Mouse (Mus musculus) embryonic stem cell, embryonic (primary cell): ENCODE measurements around the gene Stau1.

ENCODE experiments used
- CTCF ChIA-PET, 4 experiments: fragments of 300-600 bp in 2 of 4; fragments of 350-600 bp in 2 of 4; sonication (Branson Sonifier 250); formaldehyde crosslinking; loops; one replicate each; lab custom pipeline; 2022; ENCODE audit warnings: inconsistent platforms in 2 of 4; lab: Charles Lee
- POLR2A ChIA-PET, 4 experiments: fragments of 300-600 bp in 2 of 4; fragments of 350-600 bp in 2 of 4; sonication (Branson Sonifier 250); formaldehyde crosslinking; loops; one replicate each; lab custom pipeline; 2022; ENCODE audit warnings: antibody characterized with exemption in 4 of 4, inconsistent platforms in 1 of 4; lab: Charles Lee

Gene Stau1

DNA sequence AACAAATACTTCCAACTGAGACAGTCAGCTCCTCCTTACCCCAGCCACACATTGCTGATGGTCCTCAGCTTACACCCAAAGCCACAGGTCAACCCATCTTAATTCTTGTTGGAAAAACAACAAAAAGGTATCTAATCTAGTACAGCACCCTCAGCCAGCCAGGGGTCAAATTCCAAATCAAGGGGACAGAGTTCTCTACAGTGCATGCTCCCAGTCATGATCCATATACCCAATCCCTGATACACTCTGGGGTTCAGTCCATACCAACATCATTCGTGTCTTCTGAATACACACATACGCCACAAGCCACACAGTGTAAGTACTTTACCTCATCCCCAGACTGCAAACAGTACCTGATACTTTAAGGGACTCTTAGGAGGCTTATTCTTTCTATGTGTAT lies 10.3 kb upstream of the Stau1 start:
- CTCF ChIA-PET, result interaction anchor here in 2 of 4 experiments (1.6 to 1.7 kb wide), 2 partner anchors 10 to 50 kb away, joined by 3 to 9 read pairs; partner anchors contain the start of gene Stau1 (in 1 of the 2)
- POLR2A ChIA-PET, result interaction anchor here in 3 of 4 experiments (0.6 to 2.1 kb wide), 5 partner anchors 9 to 54 kb away, joined by 3 to 7 read pairs (median 6); partner anchors contain the start of genes Ddx27 (in 1 of the 3) and Stau1 (in 1 of the 3)

DNA sequence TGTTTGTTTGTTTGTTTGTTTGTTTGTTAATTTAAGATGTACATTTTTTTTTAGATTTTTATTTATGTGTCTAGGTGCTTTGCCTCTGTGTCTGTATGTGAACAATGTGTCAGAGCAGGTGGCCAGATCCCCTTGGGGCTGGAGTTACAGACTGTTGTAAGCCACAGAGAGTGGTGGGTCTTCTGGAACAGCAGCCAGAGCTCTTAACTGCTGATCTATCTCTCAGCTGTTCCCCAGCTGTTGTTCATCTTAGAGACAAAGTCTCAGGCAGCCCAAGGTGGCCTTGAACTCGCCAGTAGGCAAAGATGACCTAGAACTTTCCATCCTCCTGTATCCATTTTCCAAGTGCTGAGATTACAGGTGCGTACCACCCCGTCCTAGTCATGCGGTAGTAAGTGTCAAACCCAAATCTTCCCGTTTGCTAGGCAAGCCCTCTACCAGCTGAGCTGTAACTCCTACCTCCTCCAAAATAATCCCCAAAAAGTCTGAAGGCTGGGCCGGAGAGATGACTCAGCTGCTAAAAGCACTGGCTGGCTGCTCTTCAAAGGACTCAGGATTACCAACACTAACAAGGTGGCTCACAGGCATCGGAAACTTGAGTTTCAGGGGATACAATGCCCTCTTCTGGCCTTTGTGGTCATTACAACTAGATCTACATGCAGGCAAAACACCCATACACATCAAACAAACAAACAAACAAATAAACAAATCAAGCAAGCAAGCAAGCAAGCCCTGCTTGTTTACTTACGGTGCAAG lies 8.2 kb upstream of the Stau1 start:
- POLR2A ChIA-PET, result interaction anchor here in 3 of 4 experiments (0.6 to 2.0 kb wide), 7 partner anchors 8 to 781 kb away, joined by 3 to 13 read pairs (median 3); partner anchors contain the start of genes Stau1 (in 3 of the 3) and Ddx27 (in 1 of the 3)
- CTCF ChIA-PET, result interaction anchor here in 3 of 4 experiments (0.6 to 1.6 kb wide), 10 partner anchors 9 to 411 kb away, joined by 3 to 10 read pairs (median 3); partner anchors contain the start of gene Ddx27 (in 1 of the 3)

DNA sequence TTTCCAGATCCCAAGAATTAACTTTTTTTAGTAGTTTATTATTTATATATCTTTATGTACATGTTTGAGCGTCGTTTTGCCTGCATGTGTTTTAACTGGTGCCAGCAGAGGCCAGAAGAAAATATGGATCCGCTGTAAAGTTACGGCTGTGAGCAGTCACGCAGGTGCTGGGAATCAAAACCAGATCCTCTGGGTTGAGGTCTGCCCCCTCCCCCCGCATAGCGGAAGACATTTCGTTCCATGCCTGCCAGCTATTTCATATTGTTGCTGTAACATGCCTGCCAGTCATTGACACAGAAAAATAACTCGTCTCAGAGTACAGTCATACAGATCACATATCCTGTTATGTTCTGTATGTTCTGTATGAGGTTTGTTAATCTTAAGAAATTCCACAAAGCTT lies 5.4 kb upstream of the Stau1 start:
- POLR2A ChIA-PET, result interaction anchor here in 2 of 4 experiments (0.8 to 1.7 kb wide), 6 partner anchors 11 to 195 kb away, joined by 3 to 7 read pairs (median 4); partner anchors contain the start of genes Ddx27 (in 1 of the 2) and Znfx1 (in 1 of the 2)
- CTCF ChIA-PET, result interaction anchor here in 3 of 4 experiments (0.6 to 1.8 kb wide), 5 partner anchors 11 to 924 kb away, joined by 3 to 7 read pairs (median 4); no protein-coding TSS in a partner anchor

DNA sequence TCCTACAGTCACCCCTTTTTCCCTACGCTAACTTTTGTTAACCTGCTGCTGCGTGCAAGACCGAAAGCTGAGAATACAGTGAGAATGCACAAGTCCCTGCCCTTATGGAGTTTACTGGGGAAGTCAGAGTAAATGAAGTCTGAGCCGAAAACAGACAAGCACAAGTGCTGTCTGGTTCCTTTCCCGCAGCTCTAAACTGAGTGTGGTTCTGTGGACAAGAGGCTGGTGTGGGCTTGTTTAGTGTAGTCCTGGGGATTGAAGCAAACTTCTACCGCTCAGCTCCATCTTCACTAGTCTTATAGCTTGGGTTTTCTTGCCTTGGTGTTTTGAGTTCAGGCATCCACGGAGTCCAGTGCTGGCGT lies 415 bp upstream of the Stau1 start:
- CTCF ChIA-PET, result interaction anchor here (0.6 to 2.7 kb wide), 19 partner anchors 8 to 1186 kb away, joined by 3 to 12 read pairs (median 4); partner anchors contain the start of gene Ddx27 (in 1 of the 4)
- POLR2A ChIA-PET, result interaction anchor here (0.5 to 5.2 kb wide), 90 partner anchors 8 to 1187 kb away, joined by 3 to 51 read pairs (median 4); partner anchors contain the start of genes Ddx27 (in 3 of the 4), Znfx1 (in 3 of the 4), Cse1l (in 2 of the 4) and B4galt5 (in 1 of the 4)

DNA sequence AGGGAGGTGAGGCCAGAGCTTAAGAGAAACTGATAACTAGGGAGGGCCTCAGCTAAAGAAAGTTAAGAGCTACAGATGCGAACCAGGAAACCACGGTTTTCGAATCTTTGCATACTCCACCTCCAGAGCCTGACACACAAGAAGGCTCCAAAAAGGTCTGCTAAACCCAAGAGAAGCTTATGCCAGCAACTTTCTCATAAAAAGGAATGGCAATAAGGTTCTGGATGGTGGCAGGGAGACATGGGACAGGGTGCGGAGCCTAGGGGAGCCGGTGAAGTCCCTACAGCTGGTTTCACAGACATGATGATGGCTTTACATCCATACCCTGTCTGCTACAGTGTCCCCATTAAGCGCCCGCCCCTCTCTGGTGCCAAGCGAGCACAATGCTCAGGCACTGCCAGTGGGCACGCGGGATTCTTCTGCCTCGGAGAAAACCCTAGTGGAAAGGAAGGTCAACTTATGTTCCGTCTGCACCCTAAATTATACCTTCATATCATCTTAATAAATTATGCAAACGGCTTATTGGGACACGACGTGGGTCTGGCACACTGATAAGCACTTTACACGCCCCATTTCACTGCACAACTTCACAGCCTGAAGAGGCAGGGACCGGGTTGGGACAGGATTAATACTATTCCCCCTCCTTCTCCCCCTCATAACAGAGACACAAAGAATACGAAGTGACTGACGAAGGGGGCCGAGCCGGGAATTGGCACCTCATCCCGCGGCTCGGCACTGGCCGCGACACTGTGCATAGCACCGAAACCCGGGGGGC lies 891 bp downstream of the Stau1 start:
- ChIA-PET CTCF (interaction anchor here in 3 of 4 experiments (0.7 to 2.7 kb wide), 10 partner anchors 10 to 106 kb away, joined by 3 to 10 read pairs (median 4); partner anchors contain the start of gene Ddx27 (in 2 of the 3)), POLR2A (interaction anchor here in 3 of 4 experiments (0.6 to 5.2 kb wide), 28 partner anchors 9 to 269 kb away, joined by 3 to 51 read pairs (median 6); partner anchors contain the start of genes Cse1l (in 2 of the 3), Ddx27 (in 2 of the 3) and Znfx1 (in 1 of the 3))

DNA sequence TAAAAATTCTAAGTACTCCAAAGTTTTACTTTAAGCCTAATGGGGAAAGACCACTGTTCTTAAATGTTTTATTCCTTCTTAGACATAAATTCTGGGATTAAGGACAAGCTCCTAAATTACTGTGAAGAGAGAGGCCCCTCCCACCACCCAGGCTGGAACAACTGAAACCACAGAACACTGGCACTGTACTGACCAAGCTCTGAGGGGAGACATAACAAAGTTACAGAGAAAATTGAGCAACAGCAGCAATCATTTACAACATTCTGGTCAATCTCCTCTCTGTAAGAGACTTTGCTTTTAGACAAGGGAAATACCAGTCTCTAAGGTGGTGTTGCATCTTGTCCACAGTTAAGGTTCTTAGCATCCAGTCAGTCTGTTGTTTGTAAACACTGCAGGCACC lies 4.2 kb downstream of the Stau1 start:
- POLR2A ChIA-PET, result interaction anchor here in 3 of 4 experiments (0.6 to 1.6 kb wide), 11 partner anchors 22 to 1968 kb away, joined by 3 to 14 read pairs (median 3); partner anchors contain the start of gene Znfx1 (in 1 of the 3)

DNA sequence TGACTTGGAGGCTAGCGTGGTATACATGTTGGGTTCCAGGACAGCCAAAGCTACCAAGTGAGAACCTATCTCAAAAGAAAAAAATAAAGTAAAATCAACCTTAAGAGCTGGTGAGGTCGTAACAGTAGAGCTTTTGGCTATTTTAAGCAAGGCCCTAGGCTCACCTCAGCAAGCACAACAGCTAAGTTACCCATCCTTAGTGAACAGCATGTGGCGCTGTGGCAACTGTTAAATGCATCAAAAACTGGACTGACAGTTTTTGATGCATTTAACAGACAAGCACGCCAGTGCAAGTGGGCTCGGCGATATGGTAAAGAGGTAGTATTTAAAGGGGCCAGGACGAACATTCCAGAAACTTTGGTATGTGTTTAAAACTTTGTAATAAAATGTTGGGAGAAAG lies 5.2 kb downstream of the Stau1 start:
- ChIA-PET CTCF (interaction anchor here (0.5 to 3.4 kb wide), 13 partner anchors 8 to 1982 kb away, joined by 3 to 16 read pairs (median 4); partner anchors contain the start of gene Ddx27 (in 1 of the 4)), POLR2A (interaction anchor here (0.5 to 1.6 kb wide), 19 partner anchors 10 to 769 kb away, joined by 3 to 8 read pairs (median 3); partner anchors contain the start of genes Cse1l (in 2 of the 4) and Znfx1 (in 1 of the 4))

More for the DNA sequence above, 4.2 kb downstream of the Stau1 start:
- CTCF ChIA-PET, result interaction anchor here in 2 of 4 experiments (1.7 to 3.4 kb wide), 2 partner anchors 9 kb away, joined by 5 to 16 read pairs; no protein-coding TSS in a partner anchor

DNA sequence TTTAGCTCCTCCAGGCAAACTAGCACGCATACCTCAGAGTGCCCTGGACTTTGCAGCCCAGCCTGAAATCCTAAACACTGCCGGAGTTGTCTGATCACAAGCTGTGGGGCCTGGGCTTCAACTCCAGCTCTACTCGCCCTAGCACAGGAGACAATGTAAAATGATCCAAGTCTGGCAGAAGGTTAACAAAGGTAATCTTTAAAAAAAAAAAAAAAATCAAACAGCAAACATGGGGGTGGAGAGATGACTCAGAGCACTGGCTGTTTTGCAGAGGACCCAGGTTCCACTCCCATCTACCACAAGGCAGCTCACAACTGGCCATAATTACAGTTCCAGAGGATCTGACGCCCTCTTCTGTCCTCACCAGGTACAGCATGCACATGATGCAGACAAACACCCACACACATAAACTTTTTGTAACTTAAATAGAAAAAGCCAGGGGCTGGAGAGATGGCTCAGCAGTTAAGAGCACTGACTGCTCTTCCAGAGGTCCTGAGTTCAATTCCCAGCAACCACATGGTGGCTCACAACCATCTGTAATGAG lies 12.7 kb downstream of the Stau1 start:
- POLR2A ChIA-PET, result interaction anchor here in 3 of 4 experiments (0.7 to 4.3 kb wide), 13 partner anchors 9 to 77 kb away, joined by 3 to 29 read pairs (median 3); partner anchors contain the start of genes Stau1 (in 3 of the 3) and Ddx27 (in 1 of the 3)
- CTCF ChIA-PET, result interaction anchor here (0.6 to 3.9 kb wide), 40 partner anchors 8 to 560 kb away, joined by 3 to 18 read pairs (median 4); partner anchors contain the start of genes Stau1 (in 3 of the 4) and Ddx27 (in 1 of the 4)

DNA sequence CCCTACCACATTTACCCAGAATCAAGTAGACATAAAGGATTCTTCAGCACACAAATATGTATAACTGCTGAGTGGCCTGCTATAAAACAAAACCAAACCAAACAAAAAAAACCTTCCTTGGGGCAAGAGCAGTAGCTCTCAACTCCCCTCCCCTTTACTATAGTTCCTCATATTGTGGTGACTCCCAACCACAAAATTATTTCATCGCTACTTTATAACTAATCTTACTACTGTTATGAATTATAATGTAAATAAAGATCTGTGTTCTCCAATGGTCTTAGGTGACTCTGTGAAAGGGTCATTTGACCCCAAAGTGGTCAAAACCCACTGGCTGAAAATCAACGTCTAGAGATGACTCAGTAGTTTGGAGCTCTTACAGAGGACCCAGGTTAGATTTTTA lies 15.9 kb downstream of the Stau1 start:
- POLR2A ChIA-PET, result interaction anchor here in 2 of 4 experiments (1.0 to 1.2 kb wide), 2 partner anchors 16 to 75 kb away, joined by 3 read pairs; partner anchors contain the start of gene Stau1 (in 1 of the 2)
- CTCF ChIA-PET, result interaction anchor here in 2 of 4 experiments (0.6 to 0.7 kb wide), 2 partner anchors 16 to 24 kb away, joined by 3 to 4 read pairs; no protein-coding TSS in a partner anchor

DNA sequence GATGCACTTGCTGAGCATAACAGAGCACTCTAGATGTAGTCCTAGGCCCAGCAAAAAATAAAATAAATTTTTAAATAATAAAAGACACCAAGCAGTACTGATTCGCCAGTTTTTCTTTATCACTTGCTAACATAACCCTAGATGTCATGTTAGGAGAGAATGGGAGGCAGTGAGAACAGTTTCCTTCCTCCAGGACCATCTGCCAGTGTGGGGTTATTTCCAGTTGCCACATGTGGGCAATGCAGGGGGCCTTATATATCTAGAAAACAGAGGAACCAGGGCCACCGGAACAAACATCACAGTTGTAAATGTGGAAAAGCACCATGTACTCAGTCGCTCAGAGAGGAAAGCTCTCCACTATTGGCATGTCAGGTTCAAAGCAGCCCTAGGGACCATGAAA lies 18.6 kb downstream of the Stau1 start:
- CTCF ChIA-PET, result interaction anchor here in 2 of 4 experiments (0.7 to 1.9 kb wide), 2 partner anchors 13 to 21 kb away, joined by 3 to 5 read pairs; no protein-coding TSS in a partner anchor
- POLR2A ChIA-PET, result interaction anchor here in 2 of 4 experiments (0.6 to 4.6 kb wide), 5 partner anchors 13 to 687 kb away, joined by 3 to 28 read pairs (median 4); no protein-coding TSS in a partner anchor

DNA sequence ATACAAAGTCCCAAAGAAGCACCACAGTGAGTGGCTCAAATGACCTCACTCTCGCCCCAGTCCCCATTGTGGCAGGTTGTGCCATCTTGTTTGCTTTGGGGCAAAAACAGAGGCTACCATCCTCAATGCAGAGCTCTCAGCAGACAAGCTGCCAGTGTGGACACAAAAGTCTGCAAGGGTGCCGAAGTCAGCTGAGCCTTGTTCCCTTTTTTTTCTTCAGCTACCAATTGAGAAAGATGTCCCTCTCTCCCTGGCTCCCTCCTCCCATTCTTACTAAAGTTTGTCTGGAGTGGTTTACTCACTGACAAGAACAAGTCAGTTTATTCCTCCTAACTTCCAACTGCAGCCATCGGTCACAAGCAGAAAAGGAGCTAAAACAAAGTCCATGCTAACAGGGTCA lies 19.7 kb downstream of the Stau1 start:
- POLR2A ChIA-PET, result interaction anchor here in 2 of 4 experiments (1.0 to 4.6 kb wide), 8 partner anchors 13 to 86 kb away, joined by 3 to 28 read pairs (median 4); partner anchors contain the start of gene Stau1 (in 2 of the 2)
- CTCF ChIA-PET, result interaction anchor here (0.5 to 1.7 kb wide), 4 partner anchors 14 to 1111 kb away, joined by 3 to 8 read pairs (median 4); no protein-coding TSS in a partner anchor

DNA sequence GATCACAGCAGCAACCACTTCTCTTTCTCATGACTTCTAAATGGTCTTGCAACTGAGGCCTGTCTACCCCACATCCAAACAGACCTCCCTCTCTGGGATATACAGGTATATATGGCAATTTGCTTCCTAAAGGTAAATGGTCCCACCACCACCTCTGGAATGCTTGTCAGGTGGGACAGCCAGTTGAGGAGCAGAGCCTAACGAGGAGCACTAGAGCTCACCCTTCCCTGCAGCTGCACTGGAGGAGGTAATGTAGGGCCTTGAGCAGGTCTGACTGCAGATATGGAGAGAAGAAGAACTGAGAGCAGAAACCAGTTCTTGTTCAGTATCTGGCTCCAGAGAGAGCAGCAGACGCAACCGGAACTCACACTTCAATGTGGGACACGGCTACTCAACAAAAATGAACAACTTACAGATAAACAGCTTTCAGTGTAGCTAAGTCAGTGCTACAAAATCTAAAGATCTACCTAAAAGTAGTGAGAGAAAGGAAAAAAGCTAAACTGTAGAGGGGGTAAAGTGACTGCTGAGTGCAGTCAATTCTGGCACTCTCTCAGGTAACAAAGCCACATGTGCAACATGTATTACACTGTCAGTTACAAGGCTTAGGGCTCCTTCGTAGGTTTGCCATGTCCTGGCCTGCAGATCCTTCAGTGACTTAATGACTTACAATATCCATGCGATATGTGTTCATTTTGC lies 21.8 kb downstream of the Stau1 start:
- ChIA-PET POLR2A (interaction anchor here in 1 of 4 experiments (1.0 to 4.6 kb wide), 4 partner anchors 9 to 22 kb away, joined by 3 to 28 read pairs (median 4); no protein-coding TSS in a partner anchor), CTCF (interaction anchor here in 3 of 4 experiments (0.7 to 2.3 kb wide), 4 partner anchors 9 to 305 kb away, joined by 3 to 8 read pairs (median 6); no protein-coding TSS in a partner anchor)

DNA sequence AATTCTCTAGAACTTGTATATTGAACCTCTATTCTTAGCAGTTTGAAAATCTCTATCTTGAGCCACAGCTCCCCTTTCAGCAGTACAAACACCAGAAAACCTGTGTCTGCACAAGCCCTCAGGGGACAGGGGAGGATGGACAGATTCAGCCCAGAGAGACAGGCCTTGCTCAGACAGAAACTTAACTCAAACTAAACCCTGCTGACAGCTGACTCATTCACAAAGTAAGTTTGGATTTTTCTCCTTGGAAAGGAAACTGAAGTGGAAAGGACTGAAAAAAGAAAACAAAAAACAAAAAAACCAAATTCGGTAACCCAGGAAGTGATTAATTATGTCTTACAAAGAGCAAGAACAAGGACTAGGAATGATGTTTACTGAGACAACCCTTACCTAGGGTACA lies 22.9 kb downstream of the Stau1 start:
- CTCF ChIA-PET, result interaction anchor here in 1 of 4 experiments (2.3 kb wide), 1 partner anchor 11 kb away, joined by 7 read pairs; no protein-coding TSS in a partner anchor
- POLR2A ChIA-PET, result interaction anchor here in 3 of 4 experiments (0.6 to 2.0 kb wide), 5 partner anchors 22 to 67 kb away, joined by 3 to 8 read pairs (median 6); partner anchors contain the start of genes Stau1 (in 2 of the 3) and Cse1l (in 1 of the 3)

DNA sequence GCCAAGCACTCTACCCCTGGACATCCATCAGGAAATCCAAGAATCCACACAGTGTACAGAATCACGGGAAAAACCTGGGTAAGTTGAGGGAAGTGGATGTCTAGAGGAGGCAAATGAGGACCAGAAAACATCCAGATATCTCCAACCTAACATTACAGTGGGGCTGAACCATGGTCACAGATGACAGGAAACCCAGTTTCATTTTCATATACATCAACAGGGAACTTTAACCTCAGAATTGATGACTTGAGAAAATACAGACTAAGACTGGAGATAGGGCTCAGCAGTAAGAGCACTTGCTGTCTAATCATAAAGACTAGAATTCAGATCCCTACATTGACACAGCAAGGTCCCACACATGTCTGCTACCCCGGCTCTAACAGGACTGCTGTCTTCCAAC lies 31.3 kb downstream of the Stau1 start:
- POLR2A ChIA-PET, result interaction anchor here in 1 of 4 experiments (5.1 kb wide), 1 partner anchor 11 kb away, joined by 28 read pairs; no protein-coding TSS in a partner anchor
- CTCF ChIA-PET, result interaction anchor here in 1 of 4 experiments (1.0 kb wide), 1 partner anchor 8 kb away, joined by 4 read pairs; no protein-coding TSS in a partner anchor

DNA sequence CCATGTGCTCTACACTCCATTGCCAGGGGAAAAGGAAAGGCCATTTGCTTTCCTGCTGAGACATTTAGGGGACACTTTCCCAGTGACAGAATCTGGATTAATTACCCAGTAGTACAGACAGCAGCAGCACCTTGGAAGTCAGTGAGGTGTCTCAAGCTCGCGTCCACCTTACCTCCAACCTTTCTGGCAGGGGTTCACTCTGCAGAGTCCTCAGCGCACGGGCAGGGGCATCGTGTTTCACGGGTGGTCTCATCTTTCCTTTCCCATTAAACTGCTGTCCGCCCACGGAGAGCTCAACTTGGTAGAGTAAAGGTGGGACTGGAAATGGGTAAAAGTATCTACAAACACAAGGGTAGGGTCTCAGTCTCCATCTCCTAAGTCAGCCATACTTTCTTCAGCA lies 32.8 kb downstream of the Stau1 start:
- ChIA-PET POLR2A (interaction anchor here in 2 of 4 experiments (0.9 to 5.1 kb wide), 11 partner anchors 11 to 67 kb away, joined by 3 to 28 read pairs (median 4); partner anchors contain the start of genes Cse1l (in 1 of the 2), Ddx27 (in 1 of the 2) and Stau1 (in 1 of the 2)), CTCF (interaction anchor here in 2 of 4 experiments (0.6 to 1.0 kb wide), 5 partner anchors 9 to 398 kb away, joined by 3 to 4 read pairs (median 3); no protein-coding TSS in a partner anchor)
